Mouse (Mus musculus) yolk sac, embryonic 10.5 days (tissue): Measurements from ENCODE around the gene Drg1.

Source experiments
- DNase-seq: peaks from one replicate; pipeline ENCODE4 v3.0.0-alpha.2; 2017; ENCODE audit warnings: low spot score

The Drg1 gene

GRCm38 (mm10) chr11:3289803-3290639, 23.8 kb upstream of the Drg1 start:
- peak; percentile 93 for DNase-seq

DNA sequence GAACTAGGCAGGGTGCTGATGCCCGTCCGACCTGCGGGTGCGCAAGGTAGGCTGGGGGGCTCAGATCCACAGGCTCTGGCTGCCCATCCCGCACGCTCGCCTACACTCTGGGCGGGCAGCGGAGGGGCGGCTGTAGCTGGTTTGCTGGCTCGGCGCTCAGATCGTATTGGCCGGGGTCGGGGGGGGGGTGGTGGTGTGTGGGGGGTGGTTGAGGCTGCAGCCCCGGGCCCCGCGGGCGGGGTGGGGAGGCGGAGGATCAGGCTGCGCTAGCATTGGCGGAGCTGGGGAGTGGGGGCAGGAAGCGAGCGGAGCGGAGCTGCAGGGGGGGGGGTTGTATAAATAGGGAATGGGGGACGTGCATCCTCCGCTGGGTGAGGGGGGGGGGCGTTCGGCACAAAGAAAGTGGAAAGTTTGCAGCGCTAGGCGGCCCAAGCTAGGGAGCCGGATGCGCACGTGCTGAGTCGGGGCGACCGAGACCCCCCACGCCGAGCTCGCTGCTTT, 23.1 kb upstream of the Drg1 start:
- peak; percentile 97 for DNase-seq

- DNase-seq: peak; percentile 68
Measured at GRCm38 (mm10) chr11:3288521-3289301, 22.5 kb upstream of the Drg1 start, which contains the start of gene Patz1. Gene Patz1 (plus strand): TSS chr11:3288874.

GRCm38 (mm10) chr11:3287921-3288320, 21.7 kb upstream of the Drg1 start:
- no peak for DNase-seq

- DNase-seq: no peak
Measured at GRCm38 (mm10) chr11:3287131-3287530, 20.9 kb upstream of the Drg1 start.

GRCm38 (mm10) chr11:3285940-3286339, 19.7 kb upstream of the Drg1 start:
- DNase-seq: no peak

DNA sequence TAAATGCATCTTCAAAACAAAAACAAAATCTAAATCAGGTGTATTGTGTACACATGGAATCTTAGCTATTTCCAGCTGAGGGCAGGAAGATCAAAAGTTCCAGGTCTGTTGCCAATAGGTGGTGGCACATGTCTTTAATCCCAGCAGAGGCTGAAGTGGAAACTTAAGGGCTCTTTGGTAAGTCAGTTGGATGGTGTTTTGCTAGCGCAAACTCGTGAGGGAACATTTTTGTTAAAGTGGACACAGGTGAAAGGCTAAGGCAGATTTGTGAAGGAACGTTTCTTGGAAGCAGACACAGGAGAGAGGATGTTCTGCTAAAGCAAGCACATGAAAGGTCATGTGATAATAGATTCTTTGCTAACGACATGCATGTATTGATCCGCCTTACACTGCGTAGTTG, 17.4 kb upstream of the Drg1 start:
- DNase-seq: no peak

- DNase-seq: no peak
Measured at GRCm38 (mm10) chr11:3282887-3283286, 16.7 kb upstream of the Drg1 start.

DNA sequence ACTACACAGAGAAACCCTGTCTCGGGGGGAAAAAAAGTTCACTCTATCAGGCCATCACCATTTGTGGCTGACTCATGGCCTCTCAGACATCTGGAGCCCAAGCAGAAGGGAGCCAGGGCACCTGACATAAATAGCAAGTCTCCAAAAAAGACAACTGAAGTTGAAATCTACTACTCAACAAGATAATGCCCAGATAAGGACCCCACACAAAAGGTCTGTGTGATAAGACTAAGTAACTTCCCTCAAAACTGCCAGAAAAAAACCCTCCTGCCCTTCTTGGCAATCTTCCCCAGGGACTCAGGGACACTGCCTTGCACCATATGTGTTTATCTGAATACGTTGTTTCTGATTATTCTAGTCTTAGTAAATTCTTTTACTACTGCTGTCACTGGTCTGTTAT, 13.5 kb upstream of the Drg1 start:
- no peak for DNase-seq

- no peak for DNase-seq
Measured at GRCm38 (mm10) chr11:3278351-3278750, 12.1 kb upstream of the Drg1 start.

DNA sequence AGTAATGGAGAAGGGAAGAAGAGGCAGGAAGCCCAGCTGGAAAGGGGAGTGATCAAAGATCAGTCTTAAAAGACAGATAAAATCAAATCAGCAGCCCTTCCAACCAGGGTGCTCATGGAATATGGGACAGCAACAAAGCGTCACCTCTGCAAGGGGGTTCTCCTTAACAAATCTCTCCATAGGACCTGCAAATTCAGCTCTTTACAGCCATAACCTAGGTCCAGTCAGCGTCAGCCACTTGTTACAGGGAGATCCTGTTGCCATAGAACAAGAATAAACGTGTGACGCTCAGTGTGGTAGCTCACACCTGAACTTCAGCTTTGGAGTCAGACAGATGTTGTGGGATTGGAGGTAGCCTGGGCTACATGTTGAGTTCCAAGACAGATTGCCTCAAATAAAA, 3.0 kb upstream of the Drg1 start:
- DNase-seq: no peak

DNA sequence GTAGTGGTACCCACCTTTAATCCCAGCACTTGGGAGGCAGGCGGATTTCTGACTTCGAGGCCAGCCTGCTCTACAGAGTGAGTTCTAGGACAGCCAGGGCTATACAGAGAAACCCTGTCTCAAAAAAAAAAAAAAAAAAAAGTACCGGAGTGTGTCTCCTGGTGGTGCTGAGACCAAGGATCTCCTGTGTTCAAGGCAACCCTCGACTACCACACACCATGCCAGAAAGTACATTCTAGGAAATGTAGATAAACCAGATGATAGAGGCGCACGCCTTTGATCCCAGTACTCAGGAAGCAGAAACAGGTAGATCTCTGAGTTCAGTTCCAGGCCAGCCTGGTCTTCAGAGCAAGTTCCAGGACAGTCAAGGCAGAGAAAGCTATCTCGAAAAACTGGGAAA, 918 bp upstream of the Drg1 start:
- no peak for DNase-seq

GRCm38 (mm10) chr11:3265291-3266078, 730 bp downstream of the Drg1 start:
- no peak for DNase-seq

- no peak for DNase-seq
Measured at GRCm38 (mm10) chr11:3259537-3259936, 6.7 kb downstream of the Drg1 start.

DNA sequence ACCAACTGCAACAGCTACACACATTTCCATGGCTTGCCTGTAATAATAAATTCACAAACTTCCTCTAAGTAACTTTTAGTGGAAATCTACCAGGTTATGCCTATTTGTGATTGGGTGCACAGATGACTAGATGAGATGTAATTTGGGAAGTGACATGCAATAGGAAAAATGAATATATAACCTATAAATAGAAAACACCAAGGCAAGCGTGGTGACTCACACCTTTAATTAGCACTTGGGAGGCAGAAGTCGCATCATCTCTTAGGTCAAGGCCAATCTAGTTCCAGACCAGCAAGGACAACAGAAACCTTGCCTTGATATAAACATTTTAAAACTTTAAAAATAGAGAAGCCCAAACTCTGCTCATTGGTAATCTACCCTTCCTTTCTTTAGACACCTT, 18.8 kb downstream of the Drg1 start:
- no peak for DNase-seq

- no peak for DNase-seq
Measured at GRCm38 (mm10) chr11:3243771-3244170, 22.4 kb downstream of the Drg1 start.

GRCm38 (mm10) chr11:3242395-3242794, 23.8 kb downstream of the Drg1 start:
- no peak for DNase-seq

DNA sequence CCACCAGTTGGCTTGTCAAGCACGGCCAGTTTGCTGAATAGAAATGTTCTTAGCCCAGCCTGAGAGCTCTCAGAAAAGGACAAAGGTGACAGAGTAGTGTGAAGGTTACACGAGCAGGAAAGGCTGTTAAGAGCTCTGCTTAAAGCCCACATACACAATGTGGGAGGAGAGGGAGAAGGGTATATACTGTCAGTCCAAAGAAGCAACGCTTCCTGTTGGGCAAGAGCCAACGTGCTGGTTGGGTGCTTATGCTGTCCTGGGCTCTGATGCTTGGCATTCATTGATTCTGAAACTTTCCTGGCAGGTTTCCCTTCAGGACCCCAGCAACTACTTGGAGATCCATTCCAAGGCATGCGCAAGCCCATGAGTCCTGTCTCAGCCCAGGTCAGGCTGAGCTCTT, 30.9 kb downstream of the Drg1 start:
- no peak for DNase-seq

GRCm38 (mm10) chr11:3233704-3234103, 32.5 kb downstream of the Drg1 start:
- DNase-seq: no peak

DNA sequence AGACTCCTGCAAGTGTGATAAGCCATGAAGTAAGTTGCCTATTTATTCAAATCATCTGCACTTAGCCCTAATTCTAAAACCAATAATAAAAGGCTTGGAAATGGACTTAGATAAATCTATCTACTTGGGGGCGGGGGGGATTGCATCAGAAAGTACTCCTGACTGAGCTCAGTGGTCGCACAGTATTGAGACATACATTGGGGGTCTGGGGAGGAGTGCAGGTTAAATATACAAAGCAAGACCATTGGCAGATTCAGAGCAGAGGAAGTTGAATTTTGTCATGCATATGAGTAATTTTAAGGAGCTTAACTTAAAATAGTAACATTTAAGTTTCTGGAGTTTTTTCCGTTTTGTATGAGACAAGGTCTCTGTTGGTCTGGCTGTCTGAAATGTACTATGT, 34.0 kb downstream of the Drg1 start:
- no peak for DNase-seq

- no peak for DNase-seq
Measured at GRCm38 (mm10) chr11:3227113-3227512, 39.1 kb downstream of the Drg1 start.

DNA sequence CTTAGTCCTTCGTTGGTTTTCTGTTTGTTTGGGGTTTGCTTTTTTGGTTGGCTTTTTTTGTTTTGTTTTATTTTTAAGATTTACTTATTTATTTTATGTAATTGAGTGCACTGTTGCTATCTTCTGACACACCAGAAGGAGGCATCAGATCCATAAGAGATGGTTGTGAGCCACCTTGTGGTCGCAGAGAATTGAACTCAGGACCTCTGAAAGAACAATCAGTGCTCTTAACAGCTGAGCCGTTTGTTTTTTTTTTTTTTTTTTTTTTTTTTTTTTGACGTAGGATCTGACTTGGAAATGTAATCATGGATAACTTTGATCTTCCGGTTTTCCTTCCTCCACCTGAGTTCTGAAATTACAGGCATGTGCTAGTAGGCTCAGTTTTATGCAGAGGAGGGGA, 43.1 kb downstream of the Drg1 start:
- no peak for DNase-seq
